Mouse (Mus musculus): Measurements from ENCODE around the gene Mydgf.

DNA sequence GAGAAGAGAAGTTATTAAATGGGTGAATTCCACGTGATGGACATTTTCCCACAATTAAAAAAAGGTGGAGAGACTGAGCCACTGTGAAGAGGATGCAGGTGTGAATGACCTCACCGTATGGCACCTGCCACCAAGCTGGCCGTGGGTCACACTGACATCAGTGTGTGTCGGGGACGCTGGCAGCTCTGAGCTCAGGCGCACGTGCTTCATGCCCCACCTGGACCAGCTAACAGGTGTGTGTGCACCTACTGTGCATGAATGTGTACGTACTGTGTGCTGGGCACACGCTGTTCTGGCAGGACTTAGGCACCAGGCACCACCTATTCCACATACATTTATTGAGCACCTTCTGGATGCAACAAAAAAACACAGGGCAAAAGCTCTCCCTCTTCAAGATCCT, 39.2 kb downstream of the Mydgf start:
- TF ChIP-seq POLR2A (IDR thresholded peaks at IDR 0.05; ENCODE audit: extremely low read depth, insufficient read depth, low read length) = no peak
- TF ChIP-seq CTCF (IDR thresholded peaks at IDR 0.05; ENCODE audit: low read depth, low read length) = no peak
